Mouse (Mus musculus): ENCODE measurements around the gene Cflar. TPM values are rescaled to one million over a fixed set of nuclear protein-coding genes. Genes with fewer than 3 reads are reported as not detected.
"Not testable (repeated sequence)": the region's sequence is repeated elsewhere in the genome, so short reads cannot be mapped to it uniquely, and the experiment has no call there.

The Cflar gene
- polyA plus RNA-seq, 1 experiment from 2014 or later, result 43.6 TPM

DNA sequence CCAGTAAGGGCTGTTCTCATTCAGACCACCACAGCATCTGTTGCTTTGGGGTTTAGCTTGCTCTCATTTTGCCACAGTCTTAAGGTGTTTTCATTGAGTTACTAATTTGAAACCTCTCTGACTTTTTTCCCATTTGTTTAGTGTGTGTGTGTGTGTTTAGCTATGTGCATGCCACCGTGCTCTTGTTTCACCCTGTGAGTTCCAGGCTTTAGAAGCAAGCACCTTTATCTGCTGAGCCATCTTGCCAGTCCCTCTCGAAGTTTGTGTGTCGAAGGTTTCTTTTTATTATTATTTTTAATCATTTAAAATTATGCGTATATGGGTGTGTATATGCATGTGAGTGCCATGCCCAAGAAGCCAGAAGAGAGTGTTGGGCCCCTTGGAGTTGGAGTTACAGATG, 87.6 kb downstream of the Cflar start:
- H3K27ac ChIP-seq (replicated peaks), result no peak overlapping the region
- H3K27me3 ChIP-seq (ENCODE audit: control insufficient read depth, insufficient read depth, low read length), result no peaks in the 10 kb centered on the region
- DNase-seq (ENCODE audit: low spot score) (no peak), ATAC-seq (ENCODE audit: low FRiP score, low TSS enrichment) (no peak)
- TF ChIP-seq CTCF (IDR thresholded peaks at IDR 0.05; ENCODE audit: low read depth) (no peak), EP300 (optimal IDR thresholded peaks at IDR 0.05) (no peak)
- H3K36me3 ChIP-seq (ENCODE audit: control insufficient read depth, insufficient read depth, low read length), result no peaks in the 10 kb centered on the region
- WGBS, result 99% methylated on average over 4 of the region's 4 CpGs
- H3K9me3 ChIP-seq (ENCODE audit: control insufficient read depth, low read length), result no peaks in the 10 kb centered on the region
- no peaks in the 10 kb centered on the region for H3K4me1 ChIP-seq (replicated peaks; ENCODE audit: control insufficient read depth, insufficient read depth)
- H3K4me3 ChIP-seq (ENCODE audit: low read depth, low read length), result no peak overlapping the region
- H3K9ac ChIP-seq (ENCODE audit: low read length), result no peak overlapping the region
- H3K4me2 ChIP-seq (replicated peaks; ENCODE audit: low read depth), result no peak overlapping the region

DNA sequence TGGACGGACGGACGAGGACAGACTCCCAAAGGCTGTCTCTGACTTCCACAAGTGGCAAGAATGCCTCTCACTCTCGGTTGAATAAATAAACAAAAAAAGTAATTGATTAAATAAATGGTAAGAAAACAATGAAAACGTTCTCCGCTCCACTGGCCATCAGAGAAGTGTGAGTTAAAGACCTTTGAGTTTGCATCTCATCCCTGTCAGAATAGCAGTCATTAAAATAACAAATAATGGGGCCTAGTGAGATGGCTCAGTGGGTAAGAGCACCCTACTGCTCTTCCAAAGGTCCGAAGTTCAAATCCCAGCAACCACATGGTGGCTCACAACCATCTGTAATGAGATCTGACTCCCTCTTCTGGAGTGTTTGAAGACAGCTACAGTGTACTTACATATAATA, 89.3 kb downstream of the Cflar start:
- not testable (repeated sequence) for ATAC-seq (ENCODE audit: low FRiP score, low TSS enrichment); H3K27ac ChIP-seq (replicated peaks); DNase-seq (ENCODE audit: low spot score); H3K4me3 ChIP-seq (ENCODE audit: low read depth, low read length); H3K4me1 ChIP-seq (replicated peaks; ENCODE audit: control insufficient read depth, insufficient read depth); H3K9ac ChIP-seq (ENCODE audit: low read length); H3K36me3 ChIP-seq (ENCODE audit: control insufficient read depth, insufficient read depth, low read length); H3K9me3 ChIP-seq (ENCODE audit: control insufficient read depth, low read length); H3K4me2 ChIP-seq (replicated peaks; ENCODE audit: low read depth); H3K27me3 ChIP-seq (ENCODE audit: control insufficient read depth, insufficient read depth, low read length)
- 82% methylated on average over 7 of the region's 7 CpGs for WGBS

DNA sequence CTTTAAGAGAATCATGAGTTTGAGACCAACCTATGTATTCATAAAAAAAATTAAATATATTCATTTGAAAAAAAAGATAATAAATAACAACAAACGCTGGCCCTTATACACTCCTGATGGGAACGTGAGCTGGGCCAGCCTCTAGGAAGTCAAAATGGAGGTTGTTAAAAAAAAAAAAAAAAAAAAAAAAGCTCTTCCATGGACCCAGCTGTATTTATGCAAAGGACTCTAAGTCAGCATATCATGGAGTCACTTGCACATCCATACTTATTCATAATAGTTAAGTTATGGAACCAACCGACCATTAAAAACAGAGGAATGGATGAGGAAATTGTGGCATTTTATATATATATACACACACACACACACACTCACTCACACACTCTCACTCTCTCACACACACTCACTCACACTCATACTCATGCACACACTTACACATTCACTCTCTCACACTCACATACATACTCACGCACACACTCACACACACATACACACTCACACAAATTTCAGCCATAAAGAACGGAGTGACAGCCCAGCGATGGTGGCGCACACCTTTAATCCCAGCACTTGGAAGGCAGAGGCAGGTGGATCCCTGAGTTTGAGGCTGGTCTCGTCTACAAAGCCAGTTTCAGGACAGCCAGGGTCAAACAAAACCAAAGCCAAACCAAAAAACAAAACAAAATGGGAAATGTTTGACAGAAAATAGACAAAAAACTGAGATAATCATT, 90.4 kb downstream of the Cflar start:
- no peak overlapping the region for H3K27ac ChIP-seq (replicated peaks)
- no peak for DNase-seq (ENCODE audit: low spot score)
- no peaks in the 10 kb centered on the region for H3K9me3 ChIP-seq (ENCODE audit: control insufficient read depth, low read length)
- H3K4me1 ChIP-seq (replicated peaks; ENCODE audit: control insufficient read depth, insufficient read depth), result no peaks in the 10 kb centered on the region
- H3K36me3 ChIP-seq (ENCODE audit: control insufficient read depth, insufficient read depth, low read length), result no peaks in the 10 kb centered on the region
- TF ChIP-seq CTCF (IDR thresholded peaks at IDR 0.05; ENCODE audit: low read depth) (no peak), EP300 (optimal IDR thresholded peaks at IDR 0.05) (no peak)
- no peak overlapping the region for H3K4me2 ChIP-seq (replicated peaks; ENCODE audit: low read depth)
- no peaks in the 10 kb centered on the region for H3K27me3 ChIP-seq (ENCODE audit: control insufficient read depth, insufficient read depth, low read length)
- H3K9ac ChIP-seq (ENCODE audit: low read length), result no peak overlapping the region
- ATAC-seq (ENCODE audit: low FRiP score, low TSS enrichment), result no peak
- 84% methylated on average over 8 of the region's 8 CpGs for WGBS
- no peak overlapping the region for H3K4me3 ChIP-seq (ENCODE audit: low read depth, low read length)

DNA sequence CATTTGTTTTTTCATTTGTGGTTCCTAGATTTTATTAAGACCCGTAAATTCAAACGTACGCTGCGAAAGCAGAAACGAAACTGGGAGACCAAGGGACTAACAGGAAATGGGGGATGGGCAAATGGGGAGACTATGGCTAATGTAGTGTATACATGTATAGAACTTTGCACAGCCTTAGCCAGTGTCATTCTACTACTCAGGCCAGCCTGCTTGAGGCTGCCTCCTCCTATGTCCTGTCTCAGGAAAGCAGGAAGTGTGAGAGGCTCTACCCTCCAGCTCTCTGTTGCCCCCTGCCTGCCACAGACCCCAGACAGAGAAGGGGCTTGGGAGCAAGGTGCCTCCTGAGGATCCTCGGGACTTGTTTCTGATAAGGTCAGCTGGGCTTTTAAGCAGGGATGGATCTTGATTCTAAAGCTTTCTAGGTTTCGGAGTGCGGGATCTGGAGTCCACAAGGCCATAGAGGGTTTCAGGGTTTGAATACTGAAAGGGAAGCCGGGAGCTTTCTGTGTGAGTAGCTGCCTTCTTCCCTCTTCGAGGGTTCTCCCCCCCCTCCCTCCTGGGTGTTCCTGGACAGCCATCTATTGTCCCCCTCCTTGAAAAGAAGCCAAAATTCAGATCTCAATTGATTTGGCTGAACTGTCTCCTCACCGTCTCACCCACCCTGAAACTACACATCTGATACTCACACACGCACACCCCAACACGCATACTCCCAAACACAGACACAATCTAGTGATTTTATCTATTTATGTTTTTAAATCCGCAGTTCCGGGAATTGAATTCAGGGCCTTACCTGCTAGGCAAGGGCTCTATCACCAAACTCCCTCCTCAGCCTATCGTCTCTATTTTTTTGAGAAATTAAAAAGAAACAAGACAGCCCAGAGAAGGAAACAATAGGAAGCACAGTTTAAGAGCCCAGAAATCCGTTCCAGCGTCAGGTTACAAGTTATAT, 91.3 kb downstream of the Cflar start:
- H3K27ac ChIP-seq (replicated peaks), result no peak overlapping the region
- 78% methylated on average over 18 of the region's 18 CpGs for WGBS
- DNase-seq (ENCODE audit: low spot score), result no peak

DNA sequence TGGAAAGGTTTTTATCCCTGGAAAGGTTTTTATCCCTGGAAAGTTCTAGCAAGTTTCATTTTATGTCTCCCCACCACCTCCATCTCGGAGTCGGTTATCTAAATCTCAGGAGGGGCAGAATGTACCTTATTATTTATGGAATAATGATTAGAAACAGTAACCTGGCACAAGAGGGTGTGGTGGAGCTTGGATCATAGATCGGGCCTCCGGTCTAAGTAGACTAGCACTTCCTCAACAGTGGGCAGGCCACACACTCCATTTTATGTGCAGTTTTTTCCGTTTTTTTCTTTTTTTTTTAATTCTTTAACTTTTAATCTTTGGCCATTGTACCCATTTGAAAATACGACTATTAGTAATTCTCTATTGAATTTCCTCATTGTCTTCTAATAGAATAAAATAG, 92.2 kb downstream of the Cflar start:
- no peak overlapping the region for H3K9ac ChIP-seq (ENCODE audit: low read length)
- no peak for DNase-seq (ENCODE audit: low spot score)

More for the DNA sequence above, 91.3 kb downstream of the Cflar start:
- H3K9me3 ChIP-seq (ENCODE audit: control insufficient read depth, low read length), result no peaks in the 10 kb centered on the region
- TF ChIP-seq EP300 (optimal IDR thresholded peaks at IDR 0.05), result no peak
- TF ChIP-seq CTCF (IDR thresholded peaks at IDR 0.05; ENCODE audit: low read depth), result peak; percentile 54
- no peaks in the 10 kb centered on the region for H3K36me3 ChIP-seq (ENCODE audit: control insufficient read depth, insufficient read depth, low read length)
- no peaks in the 10 kb centered on the region for H3K27me3 ChIP-seq (ENCODE audit: control insufficient read depth, insufficient read depth, low read length)
- no peaks in the 10 kb centered on the region for H3K4me1 ChIP-seq (replicated peaks; ENCODE audit: control insufficient read depth, insufficient read depth)
- no peak overlapping the region for H3K4me2 ChIP-seq (replicated peaks; ENCODE audit: low read depth)
- no peak overlapping the region for H3K9ac ChIP-seq (ENCODE audit: low read length)
- no peak overlapping the region for H3K4me3 ChIP-seq (ENCODE audit: low read depth, low read length)
- peak; percentile 75 for ATAC-seq (ENCODE audit: low FRiP score, low TSS enrichment)

DNA sequence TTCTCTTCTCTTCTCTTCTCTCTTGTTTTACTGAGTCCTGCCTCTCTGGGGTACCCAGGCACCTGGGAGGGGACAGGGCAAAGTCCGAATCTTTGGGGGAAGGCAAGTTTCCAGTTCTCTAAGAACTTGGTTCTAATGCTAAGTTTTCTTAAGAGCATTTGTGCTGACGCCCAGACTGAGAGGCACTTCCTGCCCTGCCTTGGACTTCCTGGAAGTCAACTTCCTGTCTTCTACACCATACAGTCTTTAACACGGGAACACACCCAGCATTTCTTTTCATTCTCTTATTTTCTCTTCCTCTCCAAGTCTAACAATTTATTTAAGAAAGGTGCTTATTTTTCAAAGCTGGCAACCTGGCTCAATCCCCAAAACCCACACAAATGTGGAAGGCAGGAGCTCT, 95.3 kb downstream of the Cflar start:
- Histone ChIP-seq H3K4me1 (replicated peaks; ENCODE audit: control insufficient read depth, insufficient read depth) (no peaks in the 10 kb centered on the region), H3K4me2 (replicated peaks; ENCODE audit: low read depth) (no peak overlapping the region), H3K27me3 (ENCODE audit: control insufficient read depth, insufficient read depth, low read length) (no peaks in the 10 kb centered on the region), H3K36me3 (ENCODE audit: control insufficient read depth, insufficient read depth, low read length) (no peaks in the 10 kb centered on the region), H3K9ac (ENCODE audit: low read length) (no peak overlapping the region), H3K4me3 (ENCODE audit: low read depth, low read length) (no peak overlapping the region), H3K9me3 (ENCODE audit: control insufficient read depth, low read length) (no peaks in the 10 kb centered on the region), H3K27ac (replicated peaks) (no peak overlapping the region)
- WGBS, result 88% methylated on average over 3 of the region's 3 CpGs
- no peak for ATAC-seq (ENCODE audit: low FRiP score, low TSS enrichment)
- TF ChIP-seq EP300 (optimal IDR thresholded peaks at IDR 0.05) (no peak), CTCF (IDR thresholded peaks at IDR 0.05; ENCODE audit: low read depth) (no peak)
- DNase-seq (ENCODE audit: low spot score), result no peak

More for the DNA sequence above, 92.2 kb downstream of the Cflar start:
- Histone ChIP-seq H3K4me3 (ENCODE audit: low read depth, low read length) (no peak overlapping the region), H3K36me3 (ENCODE audit: control insufficient read depth, insufficient read depth, low read length) (no peaks in the 10 kb centered on the region), H3K4me1 (replicated peaks; ENCODE audit: control insufficient read depth, insufficient read depth) (no peaks in the 10 kb centered on the region), H3K27ac (replicated peaks) (no peak overlapping the region), H3K9me3 (ENCODE audit: control insufficient read depth, low read length) (no peaks in the 10 kb centered on the region), H3K27me3 (ENCODE audit: control insufficient read depth, insufficient read depth, low read length) (no peaks in the 10 kb centered on the region), H3K4me2 (replicated peaks; ENCODE audit: low read depth) (no peak overlapping the region)
- TF ChIP-seq CTCF (IDR thresholded peaks at IDR 0.05; ENCODE audit: low read depth), result no peak
- TF ChIP-seq EP300 (optimal IDR thresholded peaks at IDR 0.05), result no peak
- 80% methylated on average over 6 of the region's 6 CpGs for WGBS
- no peak for ATAC-seq (ENCODE audit: low FRiP score, low TSS enrichment)

Other genes with a start within 250 kb of the Cflar start
- 10.6 and 11.6 TPM in 2 replicates for gene Orc2, start 206.4 kb upstream of the Cflar start, polyA plus RNA-seq (2015; fragmentation: Nextera tagmentation; extraction: Ambion mirVana)
- 4.4 and 5.4 TPM in 2 replicates for gene Fam126b, start 125.2 kb upstream of the Cflar start, polyA plus RNA-seq (2015; fragmentation: Nextera tagmentation; extraction: Ambion mirVana)
- gene Ndufb3, start 125.1 kb upstream of the Cflar start, polyA plus RNA-seq (2015; fragmentation: Nextera tagmentation; extraction: Ambion mirVana), result 199 and 217 TPM in 2 replicates
- gene Als2cr12, start 15.5 kb upstream of the Cflar start, polyA plus RNA-seq (2015; fragmentation: Nextera tagmentation; extraction: Ambion mirVana), result 0.56 and 0.91 TPM in 2 replicates
- 36.6 and 37.0 TPM in 2 replicates for gene Casp8, start 83.9 kb downstream of the Cflar start, polyA plus RNA-seq (2015; fragmentation: Nextera tagmentation; extraction: Ambion mirVana)